Mouse (Mus musculus) hindbrain, embryonic 15.5 days (tissue): ENCODE measurements at regions not wholly inside any gene's neighbourhood (a gene's known extent, or its start where the extent isn't known, plus 50 kb on each side); places are given as distances from the start of the nearest gene placed in this dataset.

Experiments
- ATAC-seq: fragments of 200-750 bp; cut with Nextera tagmentation; 2 replicates; pipeline ENCODE4 v1.8.0; 2017; ENCODE audit warnings: low read depth, moderate number of reproducible peaks, moderate TSS enrichment; ENCODE audit not compliant: low FRiP score
- H3K27ac ChIP-seq: fragments of 300-500 bp; sonication (generic); replicated peaks from 2 replicates; pipeline ENCODE4 v1.5.1; 2015; ENCODE audit warnings: mild to moderate bottlenecking, inconsistent platforms
- H3K27me3 ChIP-seq: fragments of 300-500 bp; sonication (generic); 2 replicates; pipeline ENCODE4 v1.6.1; 2015; ENCODE audit warnings: control low read depth, inconsistent platforms
- H3K36me3 ChIP-seq: fragments of 300-500 bp; sonication (generic); 2 replicates; pipeline ENCODE4 v1.6.1; 2015; ENCODE audit warnings: control low read depth, inconsistent platforms
- H3K4me1 ChIP-seq: fragments of 300-500 bp; sonication (generic); replicated peaks from 2 replicates; pipeline ENCODE4 v1.6.1; 2015; ENCODE audit warnings: control low read depth, inconsistent platforms
- H3K4me2 ChIP-seq: fragments of 300-500 bp; sonication (generic); 2 replicates; pipeline ENCODE4 v1.6.1; 2015; ENCODE audit warnings: moderate library complexity, mild to moderate bottlenecking, inconsistent platforms
- H3K4me3 ChIP-seq: fragments of 300-500 bp; sonication (generic); 2 replicates; pipeline ENCODE4 v1.5.1; 2015; ENCODE audit warnings: mild to moderate bottlenecking, inconsistent platforms
- H3K9ac ChIP-seq: fragments of 300-500 bp; sonication (generic); 2 replicates; pipeline ENCODE4 v1.6.1; 2015; ENCODE audit warnings: inconsistent platforms
- H3K9me3 ChIP-seq: fragments of 300-500 bp; sonication (generic); 2 replicates; pipeline ENCODE4 v1.6.1; 2016; ENCODE audit warnings: control low read depth, inconsistent platforms
- WGBS: fragments of 180-500 bp; shearing (Covaris S2); methylation state at CpG from one replicate; pipeline ENCODE4 v1.1.7; 2015; 5-methylcytosine and 5-hydroxymethylcytosine counted together

DNA sequence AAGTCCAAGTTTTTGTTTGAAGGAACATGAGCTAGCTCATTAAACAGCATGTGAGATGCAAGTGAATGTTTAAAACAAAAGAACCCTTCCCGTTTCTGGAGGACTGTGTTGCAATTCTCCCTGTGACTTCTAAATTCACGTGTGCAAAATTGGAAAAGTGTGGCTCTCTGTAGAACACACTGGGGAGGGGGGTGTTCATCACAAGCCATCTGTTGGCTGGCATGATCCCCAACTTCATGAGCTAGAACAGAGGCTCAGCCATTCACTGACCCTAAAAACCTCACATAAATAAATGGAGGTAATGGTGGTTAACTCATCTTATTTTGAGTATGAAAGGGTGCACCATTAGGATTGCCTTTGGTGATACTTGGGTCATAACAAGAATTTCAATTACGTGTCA lies 69.3 kb upstream of the Phyhipl start:
- no peaks in the 10 kb centered on the region for H3K27me3 ChIP-seq
- no peaks in the 10 kb centered on the region for H3K9me3 ChIP-seq
- H3K4me3 ChIP-seq = no peak overlapping the region
- no peaks in the 10 kb centered on the region for H3K4me1 ChIP-seq
- H3K9ac ChIP-seq = no peak overlapping the region
- no peak overlapping the region for H3K4me2 ChIP-seq
- ATAC-seq = no peak
- WGBS = 83% methylated on average over 3 of the region's 3 CpGs
- no peak overlapping the region for H3K27ac ChIP-seq
- H3K36me3 ChIP-seq = no peaks in the 10 kb centered on the region

GRCm38 (mm10) chr10:70722783-70723182 lies 67.0 kb upstream of the Phyhipl start:
- H3K4me2 ChIP-seq = no peak overlapping the region
- no peaks in the 10 kb centered on the region for H3K27me3 ChIP-seq
- no peaks in the 10 kb centered on the region for H3K9me3 ChIP-seq
- no peaks in the 10 kb centered on the region for H3K36me3 ChIP-seq
- no peak overlapping the region for H3K9ac ChIP-seq
- H3K4me3 ChIP-seq = no peak overlapping the region
- H3K27ac ChIP-seq = no peak overlapping the region
- 80% methylated on average over 2 of the region's 2 CpGs for WGBS
- H3K4me1 ChIP-seq = no peaks in the 10 kb centered on the region
- no peak for ATAC-seq

DNA sequence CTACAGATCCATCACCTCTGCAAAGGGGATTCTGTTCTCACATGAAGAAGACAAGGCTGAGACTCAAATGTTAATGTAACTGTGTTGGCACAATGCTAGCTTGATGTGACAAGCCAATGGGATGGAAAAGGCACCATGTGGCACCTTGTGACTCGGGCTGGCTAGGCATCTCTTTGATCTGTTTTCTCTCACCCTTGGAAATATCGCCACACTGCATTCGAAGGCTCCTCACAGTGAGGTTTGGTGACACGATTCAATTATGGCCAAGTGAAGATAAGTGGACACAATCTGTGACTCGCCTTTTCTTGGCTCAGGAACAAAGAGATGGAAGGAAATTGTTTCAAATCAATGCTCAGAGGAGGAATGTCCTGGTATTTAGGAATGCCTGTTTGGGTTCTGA lies 66.6 kb upstream of the Phyhipl start:
- no peaks in the 10 kb centered on the region for H3K27me3 ChIP-seq
- no peaks in the 10 kb centered on the region for H3K36me3 ChIP-seq
- no peaks in the 10 kb centered on the region for H3K9me3 ChIP-seq
- no peak overlapping the region for H3K4me2 ChIP-seq
- no peak overlapping the region for H3K4me3 ChIP-seq
- H3K9ac ChIP-seq = no peak overlapping the region
- WGBS = 76% methylated on average over 5 of the region's 5 CpGs
- ATAC-seq = no peak
- no peaks in the 10 kb centered on the region; the same call in 1 of the 2 replicates for H3K4me1 ChIP-seq
- H3K27ac ChIP-seq = no peak overlapping the region

GRCm38 (mm10) chr10:70717464-70717863 lies 61.7 kb upstream of the Phyhipl start:
- Histone ChIP-seq H3K27ac (peak overlapping the region; percentile 52), H3K27me3 (no peaks in the 10 kb centered on the region), H3K9me3 (no peaks in the 10 kb centered on the region), H3K4me2 (peak overlapping the region; percentile 23), H3K9ac (no peak overlapping the region), H3K36me3 (no peaks in the 10 kb centered on the region), H3K4me3 (no peak overlapping the region), H3K4me1 (no peaks in the 10 kb centered on the region; the same call in 1 of the 2 replicates)
- 8% methylated on average over 2 of the region's 8 CpGs for WGBS
- peak; percentile 21; the same call in 1 of the 2 replicates for ATAC-seq

DNA sequence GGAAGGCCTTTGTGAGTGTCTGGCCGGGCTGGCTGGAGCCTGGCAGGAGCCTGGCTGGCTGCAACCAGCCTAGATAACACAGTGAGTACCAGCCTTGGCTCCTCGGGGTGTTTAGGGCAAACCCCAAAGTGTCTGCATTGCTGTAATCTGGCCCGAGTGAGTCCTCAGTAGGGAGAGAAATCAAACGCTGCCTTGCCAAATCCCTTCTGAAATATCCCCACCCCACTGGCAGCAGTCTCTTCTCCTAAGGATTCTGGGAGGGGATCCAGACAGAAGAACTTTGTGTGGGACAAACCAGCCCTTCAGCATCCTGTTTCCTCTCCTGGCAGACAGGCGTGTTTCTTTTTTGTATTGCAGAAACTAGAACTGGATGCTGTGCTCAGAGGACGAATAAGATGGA lies 61.3 kb upstream of the Phyhipl start:
- H3K36me3 ChIP-seq = no peaks in the 10 kb centered on the region
- 11% methylated on average over 5 of the region's 6 CpGs for WGBS
- no peaks in the 10 kb centered on the region for H3K27me3 ChIP-seq
- no peaks in the 10 kb centered on the region; the same call in 1 of the 2 replicates for H3K4me1 ChIP-seq
- no peak overlapping the region for H3K4me2 ChIP-seq
- no peak overlapping the region for H3K4me3 ChIP-seq
- H3K9me3 ChIP-seq = no peaks in the 10 kb centered on the region
- H3K27ac ChIP-seq = peak overlapping the region; percentile 65; the same call in 1 of the 2 replicates
- peak; percentile 88 for ATAC-seq
- H3K9ac ChIP-seq = no peak overlapping the region

- Histone ChIP-seq H3K4me3 (no peak overlapping the region), H3K9ac (no peak overlapping the region), H3K4me1 (no peaks in the 10 kb centered on the region; the same call in 1 of the 2 replicates), H3K9me3 (no peaks in the 10 kb centered on the region), H3K4me2 (no peak overlapping the region), H3K27ac (no peak overlapping the region), H3K27me3 (no peaks in the 10 kb centered on the region), H3K36me3 (no peaks in the 10 kb centered on the region)
- WGBS = 91% methylated on average over 7 of the region's 7 CpGs
- no peak for ATAC-seq
Observed at GRCm38 (mm10) chr10:70713306-70713705, 57.5 kb upstream of the Phyhipl start.

GRCm38 (mm10) chr10:70708806-70709205 lies 53.0 kb upstream of the Phyhipl start:
- no peak for ATAC-seq
- Histone ChIP-seq H3K9ac (no peak overlapping the region), H3K9me3 (no peaks in the 10 kb centered on the region), H3K36me3 (no peaks in the 10 kb centered on the region), H3K27ac (no peak overlapping the region), H3K4me3 (no peak overlapping the region), H3K4me2 (no peak overlapping the region), H3K4me1 (no peaks in the 10 kb centered on the region), H3K27me3 (no peaks in the 10 kb centered on the region)
- 40% methylated on average over 3 of the region's 3 CpGs for WGBS
